Mouse (Mus musculus): ENCODE results near the gene Slc30a5.

DNA sequence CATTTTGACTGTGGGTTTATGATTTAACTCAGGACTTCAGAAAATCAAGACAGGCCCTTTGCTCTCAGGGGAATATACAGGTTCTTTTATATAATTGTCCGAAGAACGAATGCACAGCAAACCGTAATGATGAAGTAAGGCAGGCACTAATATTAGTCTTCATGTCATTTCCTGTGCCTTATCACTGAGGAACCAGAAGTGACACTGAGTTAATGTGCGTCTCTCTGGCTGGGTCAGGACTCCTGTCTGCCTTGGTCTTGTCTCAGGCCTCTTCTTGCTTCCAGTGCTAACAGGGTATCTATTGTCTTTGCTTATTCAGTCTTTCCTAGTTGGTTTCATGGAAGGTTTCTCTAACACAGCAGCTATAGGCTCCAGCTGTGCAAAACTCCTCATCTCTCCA lies 41.9 kb upstream of the Slc30a5 start:
- TF ChIP-seq POLR2A (IDR thresholded peaks at IDR 0.05; ENCODE audit: borderline replicate concordance, control insufficient read depth, low read depth, low read length) (no peak), CTCF (IDR thresholded peaks at IDR 0.05; ENCODE audit: control insufficient read depth, insufficient read depth, low read length) (no peak)
